In genomic region chr2:163300069-163301060, GRCm38 (mm10) we compare ENCODE assay signal across 11 mouse cellular contexts.
DNase-seq lines count a peak whose midpoint lies in the region; ATAC-seq and TF ChIP-seq lines count a peak whose summit lies in the region.
"Had no signal": no experiment of that assay in that cellular context is flagged by ENCODE, and none has a peak within 500 bp of the region (broad histone marks: within the 10 kb centered on the region; RNA-seq: fewer than 3 reads in every experiment).

No protein-coding gene starts in this region.

- H3K9me3 ChIP-seq in kidney, embryonic 14.5 days (ENCODE audit: control insufficient read depth, low read length), result no peaks in the 10 kb centered on the region
- H3K9me3 ChIP-seq in forebrain, embryonic 15.5 days, result no peaks in the 10 kb centered on the region
- H3K9me3 ChIP-seq: G1E had no signal

- no peak overlapping the region for H3K27ac ChIP-seq in kidney, adult 2 months (ENCODE audit: insufficient read depth, low read depth, low read length)
- no peak overlapping the region for H3K27ac ChIP-seq in kidney, embryonic 14.5 days (ENCODE audit: low read depth, low read length)
- peak overlapping the region; percentile 61 for H3K27ac ChIP-seq in forebrain, embryonic 15.5 days (replicated peaks)

- no peaks in the 10 kb centered on the region for H3K4me1 ChIP-seq in kidney, adult 2 months (ENCODE audit: control insufficient read depth, insufficient read depth, low read length)
- H3K4me1 ChIP-seq in kidney, embryonic 14.5 days (ENCODE audit: control insufficient read depth, insufficient read depth, low read length), result 0 out of 2 replicates have a peak, but pooled peaks cover 4% of the 10 kb centered on the region
- peaks cover 72% of the 10 kb centered on the region for H3K4me1 ChIP-seq in forebrain, embryonic 15.5 days

- no peaks in the 10 kb centered on the region for H3K36me3 ChIP-seq in kidney, adult 2 months (ENCODE audit: control insufficient read depth, insufficient read depth, low read length)
- H3K36me3 ChIP-seq in kidney, embryonic 14.5 days (ENCODE audit: control insufficient read depth, insufficient read depth, low read length), result no peaks in the 10 kb centered on the region
- no peaks in the 10 kb centered on the region for H3K36me3 ChIP-seq in forebrain, embryonic 15.5 days
- H3K36me3 ChIP-seq: G1E had no signal

- peak; percentile 55 for DNase-seq in kidney, adult 2 months
- DNase-seq in Muller cell, postnatal 12 days (ENCODE audit: inconsistent ontology term), result peak; percentile 78
- DNase-seq in mesoderm, embryonic 11.5 days (ENCODE audit: low read depth, low spot score), result peak; percentile 44
- no peak for DNase-seq in T-cell, adult 2 months (ENCODE audit: low spot score)
- DNase-seq in cerebellum, postnatal 36 days, result no peak
- DNase-seq in left cerebral cortex, postnatal 25 days (ENCODE audit: low spot score in 2 of 2), result no peak
- DNase-seq: cerebellum, adult 9-11 months; thymus, adult 18-20 months had no signal

- intact Hi-C loops in left cerebral cortex, postnatal 25 days (cut with DNase I), result no loop called here

- no peak for TF ChIP-seq CTCF in kidney, adult 2 months (conservative IDR thresholded peaks at IDR 0.05; ENCODE audit: insufficient read depth, insufficient read length, low read depth, low read length)

- no peaks in the 10 kb centered on the region for H3K27me3 ChIP-seq in kidney, adult 2 months (replicated peaks; ENCODE audit: control insufficient read depth, insufficient read depth, low read length)
- peaks cover 39% of the 10 kb centered on the region for H3K27me3 ChIP-seq in kidney, embryonic 14.5 days (ENCODE audit: control insufficient read depth, insufficient read depth, low read length)
- peaks cover 7% of the 10 kb centered on the region; the same call in 1 of the 2 replicates for H3K27me3 ChIP-seq in forebrain, embryonic 15.5 days

- no peak overlapping the region for H3K4me2 ChIP-seq in kidney, embryonic 14.5 days (replicated peaks; ENCODE audit: low read depth, low read length)
- no peak overlapping the region for H3K4me2 ChIP-seq in forebrain, embryonic 15.5 days (replicated peaks)

- ATAC-seq in kidney, embryonic 14.5 days (ENCODE audit: low FRiP score, low TSS enrichment), result no peak
- peak; percentile 42 for ATAC-seq in forebrain, embryonic 15.5 days (replicated peaks)

- 50% methylated on average over 14 of the region's 14 CpGs for WGBS in kidney, adult 2 months
- 35% methylated on average over 14 of the region's 14 CpGs for WGBS in kidney, embryonic 14.5 days
- 26% methylated on average over 14 of the region's 14 CpGs for WGBS in forebrain, embryonic 15.5 days

- no peak overlapping the region for H3K9ac ChIP-seq in kidney, embryonic 14.5 days (ENCODE audit: low read depth, low read length)
- H3K9ac ChIP-seq in forebrain, embryonic 15.5 days (replicated peaks), result no peak overlapping the region

- no peak overlapping the region for H3K4me3 ChIP-seq in kidney, adult 2 months (ENCODE audit: insufficient read depth, low read depth, low read length)
- H3K4me3 ChIP-seq in kidney, embryonic 14.5 days (ENCODE audit: low read length), result no peak overlapping the region
- no peak overlapping the region for H3K4me3 ChIP-seq in forebrain, embryonic 15.5 days

- no peak for TF ChIP-seq POLR2A in kidney, adult 2 months (IDR thresholded peaks at IDR 0.05; ENCODE audit: low read depth, low read length)

Comparison
In these comparisons a context has a peak if more than half of its experiments do, and no peak if none do; other contexts are left out.
1. DNase-seq: peak in kidney, adult 2 months (single experiment), Muller cell, postnatal 12 days (single experiment) and mesoderm, embryonic 11.5 days (single experiment); none in T-cell, adult 2 months (single experiment), cerebellum, postnatal 36 days (0 of 2) and left cerebral cortex, postnatal 25 days (0 of 2).